Mouse (Mus musculus) left cerebral cortex, adult 18-20 months (tissue): Measurements from ENCODE around the gene Derl2. TPM values are rescaled to one million over a fixed set of nuclear protein-coding genes. Genes with fewer than 3 reads are reported as not detected.
A peak's percentile ranks its signal among the peaks of the same experiment; 100 is the strongest.

ENCODE experiments used
- DNase-seq, 2 experiments: peaks; one replicate each; pipeline ENCODE4 v3.0.0; 2021 to 2022; ENCODE audit warnings: low spot score in 2 of 2, mixed read lengths in 1 of 2
- total RNA-seq, 2 experiments: library from RNA; stranded (reverse); gene quantifications; 2 replicates each; pipeline ENCODE4 v1.2.3; 2021

Gene Derl2
- total RNA-seq, 2 experiments from 2014 or later = 21.0 to 28.8 TPM

DNA sequence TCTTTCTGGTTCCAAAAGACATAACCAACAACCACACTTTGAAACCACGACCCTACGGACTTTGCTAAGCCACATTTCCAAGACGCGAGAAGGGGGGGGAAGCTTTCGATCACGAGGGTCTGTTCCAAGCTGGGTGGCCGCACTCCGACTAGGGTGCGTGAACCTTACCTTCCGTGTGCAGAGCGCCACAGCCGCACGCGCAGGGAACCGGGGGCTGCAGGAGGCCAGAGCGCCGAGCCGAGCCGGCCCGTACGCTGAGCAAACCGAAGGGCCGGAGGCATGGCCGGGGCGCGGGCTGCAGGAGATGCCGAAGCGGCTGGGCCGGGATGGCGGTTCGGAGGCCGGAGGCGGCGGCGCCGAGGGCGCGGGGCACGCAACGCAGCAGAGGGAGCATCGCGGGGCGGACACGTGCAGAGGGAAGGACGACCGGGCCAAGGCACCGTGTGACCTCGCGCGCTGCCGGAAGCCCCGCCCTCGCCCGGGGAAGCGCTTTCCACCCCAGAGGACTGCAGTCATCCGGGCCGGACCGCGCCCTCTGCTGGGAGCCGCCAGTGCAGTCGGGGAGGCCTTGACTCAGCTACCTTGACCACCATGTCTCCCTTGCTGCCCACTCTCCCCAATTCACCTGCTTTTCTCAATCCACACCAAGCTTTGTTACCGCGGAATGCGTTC, 36.9 kb downstream of the Derl2 start, which contains the start of gene C1qbp:
Gene C1qbp (minus strand): TSS at position 470 of the 672 bp plus-strand sequence.
- peak; percentile 96 for DNase-seq

DNA sequence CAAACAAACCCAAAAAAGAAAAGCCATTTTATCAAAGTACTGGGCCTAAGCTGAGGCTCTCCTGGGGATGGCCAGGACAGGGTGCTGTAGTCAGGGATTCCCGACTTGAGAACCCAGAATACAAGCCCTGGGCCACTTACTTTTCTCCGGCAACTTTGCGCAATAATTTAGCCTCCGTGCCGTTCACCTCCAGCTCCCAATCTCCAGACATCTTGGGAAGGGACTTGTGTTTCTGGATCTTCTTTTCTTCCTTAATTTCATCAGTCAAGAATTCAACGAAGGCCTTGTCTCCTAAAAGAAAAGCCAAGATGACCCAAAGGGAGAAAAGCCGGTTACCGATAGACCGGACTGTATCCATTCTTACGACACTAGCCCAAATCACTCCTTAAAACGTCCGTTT, 37.6 kb downstream of the Derl2 start:
- no peak for DNase-seq

DNA sequence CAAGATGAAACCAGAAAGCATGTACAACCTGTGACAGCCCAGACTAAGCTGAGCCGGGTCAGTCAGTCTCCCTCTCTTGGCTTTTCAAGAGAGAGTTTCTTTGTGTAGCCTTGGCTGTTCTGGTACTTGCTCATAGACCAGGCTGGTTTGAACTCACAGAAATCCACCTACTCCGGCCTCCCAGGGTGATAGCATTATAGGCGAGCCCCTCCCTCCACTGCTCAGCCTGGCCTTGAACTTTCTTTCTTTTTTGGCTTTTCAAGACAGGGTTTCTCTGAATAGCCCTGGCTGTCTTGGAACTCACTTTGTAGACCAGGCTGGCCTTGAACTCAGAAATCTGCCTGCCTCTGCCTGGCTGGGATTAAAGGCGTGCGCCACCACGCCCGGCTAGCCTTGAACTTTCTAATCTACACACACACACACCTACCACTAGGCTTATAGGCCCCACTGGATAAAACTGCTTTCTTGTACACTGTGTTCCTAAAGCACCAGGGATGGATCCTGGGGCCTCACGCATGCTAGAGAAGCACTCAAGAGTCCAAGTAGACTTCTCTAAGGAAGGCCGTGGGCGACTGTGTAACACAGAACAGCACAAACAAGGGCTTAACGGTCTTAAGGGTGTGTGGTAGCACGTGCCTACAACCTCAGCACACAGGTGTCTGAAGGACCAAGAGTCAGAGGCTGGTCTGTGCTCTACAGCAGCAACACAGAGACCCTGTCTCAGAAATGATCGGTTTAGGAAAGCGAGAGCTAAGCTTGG, 38.7 kb downstream of the Derl2 start:
- no peak for DNase-seq

DNA sequence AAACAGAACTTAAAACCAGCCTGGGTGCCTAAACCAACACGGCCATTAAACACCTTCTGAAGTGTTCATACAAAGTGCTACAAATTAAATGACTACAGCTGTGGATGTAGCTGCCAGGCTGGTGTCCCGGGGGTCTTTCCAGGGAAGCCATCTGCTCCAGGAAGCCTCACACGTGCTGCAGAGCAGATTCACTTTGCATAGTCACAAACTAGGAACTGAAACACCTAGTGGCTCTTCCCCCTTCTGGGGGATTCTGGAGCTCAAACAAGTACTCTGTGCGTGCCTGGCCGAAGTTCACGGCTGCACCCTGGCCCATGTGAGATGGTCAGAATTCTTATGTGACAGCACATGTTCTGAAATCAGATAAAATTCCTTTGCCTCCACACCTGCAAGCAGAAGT, 39.4 kb downstream of the Derl2 start:
- DNase-seq = no peak

DNA sequence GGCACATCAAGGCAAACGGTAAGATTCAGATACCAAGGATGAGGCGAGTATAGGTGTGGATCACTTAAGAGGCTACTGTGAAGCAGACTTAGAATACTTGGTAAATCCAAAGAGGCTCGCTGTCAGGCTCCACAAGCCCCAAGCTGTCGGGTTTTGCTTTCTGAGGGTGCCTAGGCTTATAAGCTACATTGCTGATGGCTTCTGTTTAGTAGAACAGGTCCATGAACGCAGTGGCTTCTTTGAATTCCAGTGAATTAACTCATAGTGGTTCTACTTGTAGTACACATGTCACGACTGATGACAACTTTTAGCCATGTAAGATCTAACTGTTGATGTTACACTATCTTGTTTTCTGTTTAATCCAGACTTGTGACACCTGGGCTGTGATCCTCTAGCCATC, 42.3 kb downstream of the Derl2 start:
- DNase-seq = no peak

DNA sequence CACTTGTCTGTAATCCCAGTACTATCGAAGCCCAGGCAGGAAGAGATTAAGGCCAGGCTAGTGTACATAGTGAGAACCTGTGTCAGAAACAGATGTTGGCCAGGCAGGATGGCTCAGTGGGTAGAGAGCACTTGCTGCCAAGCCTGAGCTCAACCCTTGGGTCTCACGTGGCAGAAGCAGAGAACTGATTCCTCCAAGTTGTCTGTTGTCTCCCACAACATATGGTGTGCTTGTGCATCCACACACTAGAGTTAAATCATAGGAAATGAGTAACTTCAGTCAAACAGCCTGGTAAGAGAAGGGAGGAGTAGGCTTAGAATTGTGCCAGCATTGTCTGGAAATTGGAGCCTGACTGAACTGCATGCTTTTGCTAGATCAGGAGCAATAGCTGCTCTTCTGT, 44.4 kb downstream of the Derl2 start:
- no peak for DNase-seq

DNA sequence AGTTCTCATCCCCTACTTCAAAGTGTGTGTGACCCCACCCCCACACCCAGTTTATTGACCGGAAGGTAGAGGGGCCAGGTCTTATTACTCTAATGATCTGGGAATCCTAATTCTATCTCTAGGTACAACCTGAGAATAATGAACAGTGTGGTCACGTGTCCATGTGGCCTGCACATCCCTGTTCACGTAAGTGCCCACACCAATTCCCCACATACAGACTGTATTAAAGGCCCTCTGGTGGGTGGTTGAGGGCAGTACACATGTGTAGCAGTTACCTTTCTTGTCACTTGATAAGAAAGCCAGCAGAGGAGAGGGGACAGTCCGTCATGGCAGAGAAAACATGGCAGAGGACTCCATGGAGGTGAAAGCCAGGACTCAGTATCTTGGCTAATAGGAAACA, 45.7 kb downstream of the Derl2 start:
- no peak for DNase-seq

DNA sequence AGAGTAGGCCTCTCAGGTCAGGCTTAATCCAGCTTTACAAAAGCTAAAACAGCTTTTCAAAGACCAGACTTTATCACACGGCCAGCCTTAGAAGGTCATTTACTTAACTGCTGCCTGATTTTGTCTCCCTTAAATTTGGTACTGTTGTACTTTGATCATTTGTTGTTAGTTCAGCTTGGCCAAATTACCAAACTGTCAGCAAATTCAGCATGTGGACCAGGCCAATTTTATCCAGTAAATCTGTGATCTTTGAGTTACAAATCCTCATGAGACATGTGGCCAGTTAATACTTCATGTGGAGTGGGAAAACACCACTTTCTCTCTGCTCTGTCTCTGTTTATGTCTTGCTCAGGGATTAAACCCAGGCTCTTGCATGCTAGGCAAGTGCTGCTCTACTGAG, 47.1 kb downstream of the Derl2 start:
- no peak for DNase-seq

DNA sequence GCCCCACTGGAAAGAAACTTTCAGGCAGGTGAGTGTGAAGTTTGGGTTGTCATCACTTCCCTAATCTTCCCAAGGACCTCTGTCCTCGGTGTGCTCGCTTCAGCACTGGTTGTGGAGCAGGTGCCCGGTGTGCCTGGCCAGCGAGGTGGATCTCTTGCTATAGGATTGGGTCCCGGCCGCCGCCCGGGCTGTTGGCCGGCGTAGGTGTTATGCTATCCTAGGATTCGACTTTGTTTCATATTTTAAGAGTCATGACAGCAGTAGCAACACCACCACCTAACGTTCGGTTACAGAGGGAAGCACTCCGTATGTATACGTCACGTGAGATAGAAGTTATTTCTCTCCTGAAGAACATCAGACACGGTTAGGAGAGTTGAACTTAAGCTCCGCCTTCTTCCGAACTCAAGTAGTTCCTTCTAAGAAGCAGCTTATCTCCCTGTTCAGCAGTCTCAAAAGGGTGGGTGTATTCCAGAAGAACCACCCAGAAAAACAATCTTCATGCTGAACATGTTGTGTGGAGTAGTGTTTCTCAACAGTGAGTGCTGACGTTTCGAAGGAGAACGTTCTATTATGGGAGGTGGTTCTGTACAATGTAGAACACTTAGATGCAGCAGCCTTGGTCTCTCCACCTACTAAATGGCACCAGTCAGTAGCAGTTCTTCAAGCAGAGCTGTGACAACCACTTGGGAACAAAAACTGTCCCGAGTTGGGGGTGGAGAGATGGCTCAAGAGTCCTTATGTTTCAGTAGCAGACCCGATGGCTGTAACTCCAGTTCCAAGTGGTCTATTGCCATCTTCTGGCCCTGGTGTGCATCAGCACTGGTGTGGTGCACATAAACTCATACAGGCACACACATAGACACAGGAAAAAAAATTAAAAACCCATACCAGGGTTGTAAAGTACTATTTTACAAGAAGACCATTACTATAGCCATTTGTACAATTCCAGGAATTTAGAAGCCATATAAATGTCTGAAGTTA, 48.8 kb downstream of the Derl2 start:
- DNase-seq = no peak

DNA sequence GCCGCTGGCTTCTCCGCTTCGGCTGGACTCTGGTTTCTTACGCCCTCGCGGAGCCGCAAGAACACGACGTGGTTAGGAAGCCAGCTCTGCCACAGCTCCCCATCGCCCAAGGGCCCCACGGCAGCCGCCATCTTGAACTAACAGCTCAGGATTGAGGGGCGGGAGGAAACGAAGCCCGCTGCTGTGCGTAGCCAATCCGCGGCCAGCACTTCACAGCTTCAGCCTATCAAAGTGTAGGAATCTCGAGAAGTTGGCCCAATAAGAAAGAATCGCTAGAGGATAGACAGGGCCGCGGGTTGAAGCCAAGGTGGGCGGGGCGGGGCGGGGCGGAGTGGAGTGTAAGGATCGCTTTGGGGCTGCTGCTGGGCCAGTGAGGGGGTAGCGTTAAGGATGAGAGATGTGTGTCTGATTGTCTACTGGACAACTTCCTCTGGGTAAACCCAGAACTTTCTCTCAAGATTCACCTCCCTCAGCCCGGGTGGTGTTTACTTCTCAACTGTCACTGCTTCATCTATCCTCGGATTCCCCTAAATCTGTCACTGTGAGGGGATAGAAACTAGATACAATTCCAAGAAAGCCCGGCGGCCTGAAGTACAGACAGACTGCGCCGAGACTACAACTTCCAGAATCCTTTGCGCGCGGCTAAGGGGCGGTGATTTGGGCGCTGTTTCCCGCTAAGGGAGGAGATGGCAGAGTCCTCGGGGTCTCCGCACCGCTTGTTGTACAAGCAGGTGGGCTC, 49.7 kb downstream of the Derl2 start, which contains the start of the genes Nup88 and Rpain:
Gene Nup88 (minus strand): TSS at position 153 of the 739 bp plus-strand sequence.
Gene Rpain (plus strand): TSS at position 393 of the 739 bp plus-strand sequence.
- peak; percentile 90 to 92 for DNase-seq

DNA sequence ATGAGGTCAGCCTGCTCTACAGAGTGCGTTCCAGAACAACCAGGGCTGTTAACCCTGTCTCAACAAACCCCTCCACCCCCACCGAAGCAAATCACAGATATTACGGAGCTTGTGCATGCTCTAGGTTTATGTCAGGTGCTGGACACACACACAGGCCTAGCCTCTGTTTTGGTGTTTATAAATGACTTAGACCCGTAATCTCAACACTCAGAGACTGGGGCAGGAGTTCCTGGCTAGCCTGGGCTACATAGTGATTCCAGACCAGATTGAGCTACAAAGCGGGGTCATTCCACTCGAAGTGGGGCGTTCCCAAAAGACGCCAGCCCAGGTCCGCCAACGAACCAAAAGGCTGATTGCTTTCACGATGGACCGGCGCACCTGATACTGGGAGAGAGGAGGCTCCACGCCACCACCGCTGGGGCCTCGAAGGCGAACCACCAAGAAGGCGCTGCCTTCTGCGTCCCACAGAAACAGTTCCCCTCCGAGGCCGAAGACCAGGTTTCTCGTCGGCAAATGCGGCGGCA, 50.3 kb downstream of the Derl2 start:
- DNase-seq = no peak

DNA sequence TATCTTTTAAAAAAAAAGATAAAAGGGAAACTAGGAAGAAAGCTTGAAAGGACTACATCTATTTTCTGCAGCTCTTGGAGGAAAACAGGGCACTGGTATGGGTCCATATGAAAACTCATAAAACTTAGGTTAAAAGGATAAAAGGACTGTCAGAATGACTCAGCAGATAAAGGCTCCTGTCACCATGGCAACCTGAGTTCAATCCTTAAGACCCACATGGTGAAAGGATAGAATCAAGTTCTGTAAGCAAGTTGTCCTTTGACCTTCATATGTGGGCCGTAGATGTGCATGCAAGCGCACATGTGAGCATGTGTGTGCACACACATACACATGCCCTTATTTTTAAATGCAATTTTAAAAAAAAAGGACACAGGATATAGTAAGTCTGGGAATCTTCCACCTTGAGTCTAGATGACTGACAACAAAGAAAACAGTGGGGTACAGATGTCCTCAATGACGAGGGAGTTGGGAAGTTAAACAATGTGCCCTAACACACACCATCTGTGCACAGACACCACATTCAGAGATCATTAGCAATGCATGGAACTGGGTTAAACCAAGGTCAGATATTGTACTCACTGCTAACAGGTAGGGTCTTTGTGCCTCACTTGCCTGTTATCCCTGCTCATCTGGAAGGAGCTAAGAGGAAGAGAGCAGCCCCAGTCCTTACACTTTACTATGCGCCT, 55.3 kb downstream of the Derl2 start:
- DNase-seq = no peak

DNA sequence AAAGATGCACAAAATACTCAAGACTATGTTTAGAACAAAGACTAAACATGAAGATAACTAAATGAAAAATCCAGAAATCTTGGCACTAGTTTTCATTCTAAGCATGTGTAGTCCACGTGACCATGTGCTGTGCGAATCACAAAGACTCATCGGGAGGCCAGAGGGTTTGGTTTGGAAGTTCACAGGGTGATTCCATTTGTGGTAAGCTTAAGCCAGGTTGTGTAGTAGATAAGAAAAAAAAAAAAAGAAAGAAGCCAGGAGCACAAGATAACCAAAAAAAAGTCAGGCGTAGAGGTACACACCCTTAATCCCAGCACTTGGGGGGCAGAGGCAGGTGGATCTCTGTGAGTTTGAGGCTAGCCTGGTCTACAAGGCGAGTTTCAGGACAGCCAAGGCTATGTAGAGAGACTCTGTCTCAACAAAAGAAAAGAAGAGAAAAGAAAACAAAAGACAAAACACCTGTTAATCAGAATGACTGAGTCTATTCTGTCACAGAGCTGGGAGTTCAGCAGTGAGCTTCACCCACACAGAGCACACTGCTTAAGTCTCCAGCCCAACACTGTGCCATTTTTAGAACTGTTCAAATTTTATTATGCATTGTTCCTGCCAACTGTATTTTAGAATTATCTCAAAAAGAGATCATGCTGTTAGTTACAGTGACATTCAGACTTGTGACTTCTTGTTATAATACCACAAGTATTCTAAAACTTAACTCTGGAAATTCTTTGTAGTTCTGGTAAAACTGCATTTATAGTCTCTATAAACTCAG, 58.7 kb downstream of the Derl2 start:
- DNase-seq = no peak

Other genes starting within 250 kb of the Derl2 start
- gene Scimp, start 207.3 kb downstream of the Derl2 start, total RNA-seq = not detected
- gene Rabep1, start 175.1 kb downstream of the Derl2 start, total RNA-seq = 100 to 1,000 TPM; 140 TPM
- gene Nup88, start 49.9 kb downstream of the Derl2 start, total RNA-seq = 10 to 100 TPM; 52.0 to 52.5 TPM
- gene Rpain, start 49.6 kb downstream of the Derl2 start, total RNA-seq = 10 to 100 TPM; 39.6 to 42.2 TPM
- 10 to 100 TPM; 96.4 to 97.1 TPM for gene C1qbp, start 36.8 kb downstream of the Derl2 start, total RNA-seq
- 10 to 100 TPM; 25.9 to 27.0 TPM for gene Dhx33, start 15.4 kb downstream of the Derl2 start, total RNA-seq
- gene Mis12, start 230 bp downstream of the Derl2 start, total RNA-seq = 10 to 100 TPM; 20.4 to 20.8 TPM
- gene 6330403K07Rik, start 13.7 kb upstream of the Derl2 start, total RNA-seq = 100 to 1,000 TPM; 274 to 322 TPM
- gene Nlrp1a, start 124.9 kb upstream of the Derl2 start, total RNA-seq = under 1 TPM; 0.58 to 0.87 TPM
- gene Nlrp1b, start 210.9 kb upstream of the Derl2 start, total RNA-seq = under 1 TPM; 0.09 to 0.26 TPM